Mouse (Mus musculus) gastrocnemius, postnatal 14 days (tissue): Measurements from ENCODE around the gene Dlg2. TPM values are rescaled to one million over a fixed set of nuclear protein-coding genes. Genes with fewer than 3 reads are reported as not detected.
"Not testable (repeated sequence)": the region's sequence is repeated elsewhere in the genome, so short reads cannot be mapped to it uniquely, and the experiment has no call there.

ENCODE experiments used
- DNase-seq: peaks from one replicate; pipeline ENCODE4 v3.0.0; 2021; ENCODE audit warnings: mixed read lengths
- intact Hi-C: fragments of 180-260 bp; cut with DNase I; formaldehyde crosslinking; loops from one replicate; pipeline ENCODE4 v1.15.1; 2025; ENCODE audit warnings: low total_unique reads
- total RNA-seq, 2 experiments: library from RNA; stranded (reverse); gene quantifications; 2 replicates each; pipeline ENCODE4 v1.2.3; 2021

Gene Dlg2
- total RNA-seq, 2 experiments from 2014 or later: 0.51 to 0.69 TPM

DNA sequence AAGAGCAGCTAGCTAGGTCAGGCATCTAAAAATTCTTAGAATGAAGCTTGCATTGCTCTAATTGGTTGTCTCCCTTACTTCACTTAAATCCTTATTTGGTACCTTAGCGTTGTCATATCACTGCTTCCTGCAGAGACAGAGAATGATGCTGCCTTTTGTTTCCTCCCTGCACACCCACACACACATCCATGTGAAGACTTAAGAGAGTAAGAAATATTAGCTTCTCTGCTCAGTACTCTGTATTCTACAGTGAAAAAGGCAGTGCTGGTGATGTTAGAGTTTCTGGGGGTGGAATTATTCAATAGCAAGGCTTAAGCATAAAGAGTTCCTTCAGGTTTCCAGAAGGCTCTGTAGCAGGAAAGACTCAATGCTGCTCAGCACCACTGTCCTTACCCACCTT, 272.2 kb downstream of the Dlg2 start:
- intact Hi-C loops: no loop called here
- no peak for DNase-seq

- no peak for DNase-seq
- intact Hi-C loops: no loop called here
These were observed 311.5 kb downstream of the Dlg2 start for GRCm38 (mm10) chr7:90787945-90788344.

- no peak for DNase-seq
- intact Hi-C loops: no loop called here
These were observed 315.1 kb downstream of the Dlg2 start for GRCm38 (mm10) chr7:90791522-90791921.

- DNase-seq: no peak
- intact Hi-C loops: no loop called here
These were observed 349.2 kb downstream of the Dlg2 start for GRCm38 (mm10) chr7:90825640-90826039.

- intact Hi-C loops: no loop called here
- no peak for DNase-seq
These were observed 364.8 kb downstream of the Dlg2 start for GRCm38 (mm10) chr7:90841276-90841675.

DNA sequence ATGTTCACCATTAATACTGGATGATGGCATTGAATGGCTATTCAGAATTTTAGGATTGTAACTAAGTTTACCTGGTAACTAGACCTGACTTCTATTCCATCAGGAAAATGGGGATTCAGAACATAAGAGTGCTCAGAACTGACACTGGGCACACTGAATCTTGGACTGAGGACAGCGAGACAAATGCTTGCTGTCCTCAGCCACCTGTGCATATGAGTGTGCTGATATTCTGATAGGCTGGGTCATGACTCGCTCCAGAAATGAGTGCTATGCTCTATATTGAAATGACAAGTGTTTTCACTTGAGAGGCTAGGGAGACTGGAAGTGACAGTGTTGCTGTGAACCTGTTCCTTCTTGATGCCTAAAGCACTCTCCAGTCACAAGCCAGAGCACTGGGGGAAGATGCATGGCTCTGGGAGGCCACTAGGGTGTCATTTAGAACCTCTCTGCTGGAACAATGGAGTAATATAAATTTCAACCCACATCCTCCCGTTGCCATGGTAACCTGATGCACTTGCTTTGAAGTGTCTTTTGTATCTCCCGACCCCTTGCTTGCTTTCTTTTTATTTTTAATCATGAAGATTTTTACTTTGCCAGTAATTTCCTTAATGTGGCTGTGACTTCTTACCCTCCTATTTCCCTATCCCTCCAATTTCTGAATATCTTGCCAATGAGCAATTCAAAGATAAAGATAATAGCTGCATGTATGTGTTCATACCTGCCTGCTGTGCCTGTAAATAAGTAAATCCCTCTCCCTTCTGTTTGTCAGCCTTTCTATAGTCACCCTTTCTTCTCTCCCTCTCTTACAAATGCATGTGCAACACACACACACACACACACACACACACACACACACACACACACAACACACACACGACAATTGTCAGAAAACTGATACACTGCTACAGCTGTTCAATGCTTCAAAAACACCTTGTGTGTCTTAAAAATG, 367.1 kb downstream of the Dlg2 start:
- no peak for DNase-seq
- intact Hi-C loops: no loop called here

DNA sequence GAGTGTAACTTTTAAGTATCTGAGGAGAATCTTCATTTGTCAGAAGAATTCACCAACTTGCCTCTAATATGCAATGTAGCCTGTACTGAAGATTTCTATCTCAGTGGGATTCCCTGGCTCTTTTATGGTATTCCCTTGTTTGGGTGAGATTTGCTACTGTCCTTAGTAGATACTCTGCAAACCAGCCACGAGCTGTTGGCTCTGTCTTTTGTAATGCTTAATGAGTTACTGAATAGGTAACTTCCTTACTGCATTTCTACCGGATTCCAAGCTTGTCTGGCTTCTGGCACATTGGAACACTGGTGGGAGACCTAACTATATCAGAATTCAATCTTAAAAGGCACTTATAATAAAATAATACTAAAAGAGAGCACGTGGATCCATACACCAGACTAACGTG, 400.3 kb downstream of the Dlg2 start:
- intact Hi-C loops, DNase-seq: not testable (repeated sequence)

- intact Hi-C loops: no loop called here
- DNase-seq: no peak
These were observed 406.3 kb downstream of the Dlg2 start for GRCm38 (mm10) chr7:90882740-90883139.

GRCm38 (mm10) chr7:90886396-90887006, 410.0 kb downstream of the Dlg2 start:
- intact Hi-C loops: no loop called here
- DNase-seq: no peak

DNA sequence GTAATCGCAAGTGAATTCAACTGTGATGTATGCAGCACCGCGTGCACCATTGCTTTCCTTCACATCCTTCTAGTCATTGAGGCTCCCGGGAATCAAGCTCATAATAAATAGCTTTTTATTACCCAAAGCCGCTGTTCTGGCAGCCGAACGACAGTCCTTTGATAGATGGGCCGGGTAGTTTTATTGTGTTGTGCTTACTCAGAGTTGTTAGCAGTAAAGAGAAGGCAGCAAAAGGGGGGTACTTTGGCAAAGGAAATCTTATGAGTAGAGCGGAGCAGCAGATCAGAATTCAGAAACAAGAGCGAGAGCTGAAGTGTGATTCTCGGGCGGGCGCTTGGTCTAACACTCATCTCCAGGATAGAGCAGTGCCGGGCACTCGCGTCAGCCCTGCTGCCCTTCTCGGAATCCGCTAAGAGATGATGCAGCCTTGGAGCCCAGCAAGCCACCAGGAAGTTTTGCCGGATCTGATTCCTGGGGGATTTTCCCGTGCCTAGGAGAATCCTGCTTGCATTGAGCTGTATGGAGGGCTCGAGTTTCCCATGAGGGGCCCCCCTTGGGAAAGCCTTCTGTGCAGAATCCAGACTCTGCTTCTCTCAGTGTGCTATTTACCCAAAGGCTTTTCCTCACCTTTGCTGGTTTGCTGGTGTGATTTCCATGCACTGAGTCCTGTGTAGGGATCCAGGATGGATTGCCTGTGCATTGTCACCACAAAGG, 410.7 kb downstream of the Dlg2 start:
- intact Hi-C loops: no loop called here
- no peak for DNase-seq

- intact Hi-C loops: no loop called here
- no peak for DNase-seq
These were observed 451.0 kb downstream of the Dlg2 start for GRCm38 (mm10) chr7:90927441-90927840.

GRCm38 (mm10) chr7:90940726-90941125, 464.3 kb downstream of the Dlg2 start:
- no peak for DNase-seq
- intact Hi-C loops: no loop called here

GRCm38 (mm10) chr7:90947073-90947472, 470.6 kb downstream of the Dlg2 start:
- intact Hi-C loops: no loop called here
- no peak for DNase-seq

DNA sequence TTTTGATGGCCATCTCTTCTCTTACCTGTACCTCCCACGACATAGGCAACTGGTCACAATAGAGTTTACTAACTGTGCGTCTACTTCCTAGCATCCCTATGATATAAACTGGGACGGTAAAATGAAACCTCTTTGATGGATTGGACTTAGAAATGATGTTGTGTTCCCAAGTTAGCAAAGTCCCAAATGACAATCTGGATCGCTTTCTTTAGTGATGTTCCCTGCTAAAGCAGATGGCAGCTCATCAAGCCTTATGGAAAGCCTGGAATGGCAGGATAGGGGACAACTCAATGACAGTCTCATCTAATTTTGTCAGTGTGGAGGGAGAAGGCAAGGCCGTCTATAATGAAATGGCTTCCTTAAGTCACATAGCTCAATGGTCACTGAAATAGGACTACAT, 472.7 kb downstream of the Dlg2 start:
- intact Hi-C loops: no loop called here

GRCm38 (mm10) chr7:90977241-90977640, 500.8 kb downstream of the Dlg2 start:
- intact Hi-C loops: no loop called here
- no peak for DNase-seq

More for the DNA sequence above, 472.7 kb downstream of the Dlg2 start:
- no peak for DNase-seq

DNA sequence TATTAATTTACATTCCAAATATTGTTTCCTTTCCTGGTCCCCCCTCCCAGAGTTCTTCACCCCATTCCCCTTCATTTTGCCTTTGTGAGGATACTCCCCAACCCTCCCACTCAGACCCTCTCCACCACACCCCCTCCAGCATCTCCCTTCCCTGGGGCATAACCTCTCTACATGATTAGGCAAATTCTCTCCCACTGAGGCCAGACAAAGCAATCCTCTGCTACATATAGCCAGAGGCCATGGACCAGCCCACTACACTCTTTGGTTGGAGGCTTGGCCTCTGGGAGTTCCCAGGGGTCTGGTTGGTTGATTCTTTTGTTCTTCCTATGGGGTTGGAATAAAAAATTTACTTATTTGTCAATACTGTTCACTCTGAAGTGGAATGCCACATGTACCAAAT, 505.6 kb downstream of the Dlg2 start:
- intact Hi-C loops: no loop called here
- DNase-seq: no peak

DNA sequence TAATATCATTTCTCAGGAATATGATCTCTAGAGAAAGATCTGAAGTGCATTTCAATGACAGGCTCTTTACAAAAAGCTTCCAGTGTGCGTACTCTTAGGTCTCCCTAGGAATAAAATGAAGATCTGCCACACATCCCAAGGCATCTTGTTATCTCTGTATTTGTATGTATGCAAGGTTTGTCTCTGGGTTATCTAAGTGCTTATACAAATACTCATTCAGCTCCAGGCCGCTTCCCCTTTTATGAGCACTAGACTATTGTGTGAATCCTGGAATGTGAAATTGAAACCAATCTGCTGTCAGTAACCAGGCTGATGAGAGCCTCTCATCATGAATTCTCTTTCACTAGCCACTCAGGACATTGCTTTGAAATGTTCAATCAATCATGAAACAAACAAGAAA, 534.2 kb downstream of the Dlg2 start:
- intact Hi-C loops: no loop called here
- no peak for DNase-seq

- no peak for DNase-seq
- intact Hi-C loops: no loop called here
These were observed 568.7 kb downstream of the Dlg2 start for GRCm38 (mm10) chr7:91044998-91045741.

DNA sequence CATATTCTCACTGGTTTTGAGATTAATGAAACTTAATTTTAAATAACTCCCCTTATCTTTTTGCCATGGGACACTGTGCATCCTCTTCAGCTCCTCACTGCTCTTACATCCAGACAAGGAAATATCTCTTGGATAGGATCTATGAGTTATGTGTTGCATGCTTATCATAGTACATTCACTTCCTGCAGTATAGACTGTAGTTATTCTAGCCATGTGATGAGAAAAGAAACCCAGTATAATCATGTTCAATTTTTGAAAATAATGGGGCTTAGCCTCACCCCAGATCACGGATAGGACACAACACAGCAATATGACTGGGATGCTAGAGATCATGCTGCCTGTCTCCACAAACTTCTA, 569.2 kb downstream of the Dlg2 start:
- intact Hi-C loops: no loop called here
- DNase-seq: no peak
